Mouse (Mus musculus): ENCODE results near the gene 4930563M21Rik. TPM values are rescaled to one million over a fixed set of nuclear protein-coding genes. Genes with fewer than 3 reads are reported as not detected.
"Not testable (repeated sequence)": the region's sequence is repeated elsewhere in the genome, so short reads cannot be mapped to it uniquely, and the experiment has no call there.

Gene 4930563M21Rik
- polyA plus RNA-seq (2015; fragmentation: Nextera tagmentation; extraction: Ambion mirVana): not detected in 2 replicates

DNA sequence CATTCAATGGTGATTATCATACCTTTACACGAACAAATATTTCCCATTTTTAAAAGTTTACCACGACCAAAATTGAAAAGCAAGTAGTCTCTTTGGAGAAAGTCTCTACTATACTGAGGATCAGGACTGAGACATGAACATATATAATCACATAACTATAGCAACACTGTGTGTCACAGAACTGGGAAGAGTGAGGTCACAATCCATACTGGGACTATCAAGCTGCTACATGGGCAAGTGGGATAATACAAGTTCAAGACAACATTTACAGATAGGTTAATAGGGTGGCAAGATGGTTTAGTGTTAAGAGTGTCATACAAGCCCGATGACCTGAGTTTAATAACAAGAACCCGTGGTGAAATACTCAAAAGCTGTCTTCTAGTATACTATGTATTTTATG, at the start of gene 4930563M21Rik:
Gene 4930563M21Rik (minus strand): TSS at position 101 of the 400 bp plus-strand sequence.
- H3K9me3 ChIP-seq: no peaks in the 10 kb centered on the region
- no peaks in the 10 kb centered on the region for H3K36me3 ChIP-seq
- 66% methylated on average over 4 of the region's 4 CpGs for WGBS
- no peaks in the 10 kb centered on the region for H3K27me3 ChIP-seq (replicated peaks)
- H3K4me2 ChIP-seq: no peak within 1 kb of the TSS
- no peak within 1 kb of the TSS for H3K9ac ChIP-seq
- ATAC-seq (ENCODE audit: extremely low read depth, insufficient number of reproducible peaks, low FRiP score, low TSS enrichment): no peak
- no peak within 1 kb of the TSS for H3K4me3 ChIP-seq
- no peaks in the 10 kb centered on the region for H3K4me1 ChIP-seq
- H3K27ac ChIP-seq (replicated peaks): no peak within 1 kb of the TSS

DNA sequence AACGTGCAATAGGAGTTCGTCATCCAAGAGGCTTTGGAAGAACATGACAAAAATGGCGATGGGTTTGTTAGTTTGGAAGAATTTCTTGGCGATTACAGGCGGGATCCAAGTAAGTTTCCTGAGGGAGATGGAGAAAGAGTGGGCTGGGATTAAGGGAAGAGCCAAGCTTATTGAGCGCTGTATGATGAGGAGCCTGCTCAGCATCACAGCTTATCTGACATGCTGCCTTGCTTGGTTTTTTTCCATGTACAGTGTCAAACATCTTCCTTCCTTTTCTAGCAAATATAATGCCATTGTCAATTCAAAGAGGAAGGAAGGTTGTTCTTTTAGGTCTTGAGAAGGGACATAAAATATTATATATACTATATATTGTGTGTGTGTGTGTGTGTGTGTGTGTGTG, 45.8 kb upstream of the 4930563M21Rik start:
- no peak for ATAC-seq (ENCODE audit: extremely low read depth, insufficient number of reproducible peaks, low FRiP score, low TSS enrichment)
- no peak overlapping the region for H3K27ac ChIP-seq (replicated peaks)
- H3K4me1 ChIP-seq: peaks cover 11% of the 10 kb centered on the region
- peaks cover 83% of the 10 kb centered on the region for H3K36me3 ChIP-seq
- no peaks in the 10 kb centered on the region for H3K27me3 ChIP-seq (replicated peaks)
- 72% methylated on average over 6 of the region's 6 CpGs for WGBS
- no peak overlapping the region for H3K9ac ChIP-seq
- H3K9me3 ChIP-seq: no peaks in the 10 kb centered on the region
- no peak overlapping the region for H3K4me2 ChIP-seq
- no peak overlapping the region for H3K4me3 ChIP-seq

DNA sequence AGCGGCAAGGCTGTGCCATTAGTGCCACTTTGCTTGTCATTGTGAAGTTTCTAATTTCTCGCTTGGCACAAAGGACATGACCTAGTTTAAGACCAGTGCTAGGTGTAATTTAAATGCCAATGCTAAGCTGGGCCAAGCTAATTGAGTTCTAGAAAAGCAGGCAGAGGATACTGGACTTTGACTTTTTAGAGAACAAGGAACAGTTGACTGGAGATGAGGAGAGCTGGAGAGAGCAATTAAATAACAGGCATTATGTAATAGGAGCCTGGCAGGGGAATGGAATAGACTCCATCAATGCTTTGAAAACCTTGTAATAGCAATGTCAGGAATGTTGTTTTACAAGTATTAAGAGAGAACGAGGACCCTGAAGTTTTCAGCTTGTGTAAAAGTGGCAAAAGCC, 43.4 kb upstream of the 4930563M21Rik start:
- Histone ChIP-seq H3K4me1 (peaks cover 5% of the 10 kb centered on the region; the same call in 1 of the 2 replicates), H3K4me2 (no peak overlapping the region), H3K9me3 (no peaks in the 10 kb centered on the region), H3K4me3 (no peak overlapping the region), H3K9ac (no peak overlapping the region), H3K27me3 (replicated peaks) (no peaks in the 10 kb centered on the region), H3K36me3 (peaks cover 68% of the 10 kb centered on the region), H3K27ac (replicated peaks) (no peak overlapping the region)
- ATAC-seq (ENCODE audit: extremely low read depth, insufficient number of reproducible peaks, low FRiP score, low TSS enrichment): no peak
- 84% methylated on average over 3 of the region's 3 CpGs for WGBS

DNA sequence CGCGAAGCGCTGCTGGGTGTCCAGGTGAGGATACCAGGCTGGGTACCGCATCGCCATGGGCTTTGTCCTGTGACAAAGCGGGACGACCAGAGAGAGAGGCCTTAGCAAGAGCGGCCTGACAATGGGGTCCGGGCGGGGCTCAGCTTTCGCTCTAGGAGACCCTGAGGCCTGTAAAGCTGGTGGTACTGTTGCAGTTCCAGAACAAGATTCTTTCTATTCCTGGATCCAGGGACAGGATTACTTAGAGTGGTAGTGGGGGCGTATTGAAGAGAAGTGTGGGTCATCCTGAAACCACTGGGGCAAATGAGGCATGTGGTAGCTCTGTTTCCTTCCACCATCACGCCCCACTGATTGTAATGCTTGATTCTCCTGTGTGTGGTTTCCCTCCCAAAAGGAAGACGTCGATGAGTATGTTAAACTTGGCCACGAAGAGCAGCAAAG, 31.9 kb upstream of the 4930563M21Rik start:
- Histone ChIP-seq H3K27ac (replicated peaks) (peak overlapping the region; percentile 97), H3K27me3 (replicated peaks) (no peaks in the 10 kb centered on the region), H3K9ac (peak overlapping the region; percentile 98), H3K4me3 (peak overlapping the region; percentile 89), H3K9me3 (no peaks in the 10 kb centered on the region), H3K36me3 (peaks cover 25% of the 10 kb centered on the region), H3K4me1 (peaks cover 22% of the 10 kb centered on the region), H3K4me2 (peak overlapping the region; percentile 83)
- WGBS: under 1% methylated on average over 16 of the region's 16 CpGs
- no peak for ATAC-seq (ENCODE audit: extremely low read depth, insufficient number of reproducible peaks, low FRiP score, low TSS enrichment)

- peak; percentile 100 for ATAC-seq (ENCODE audit: extremely low read depth, insufficient number of reproducible peaks, low FRiP score, low TSS enrichment)
- peak within 1 kb of the TSS; percentile 98 for H3K9ac ChIP-seq
- 1% methylated on average over 40 of the region's 49 CpGs for WGBS
Observed at GRCm38 (mm10) chr9:56041372-56042180, 31.2 kb upstream of the 4930563M21Rik start, which contains the start of gene Rcn2. Rcn2 (plus strand) TSS chr9:56041845.

GRCm38 (mm10) chr9:56032219-56032618, 21.9 kb upstream of the 4930563M21Rik start:
- ATAC-seq (ENCODE audit: extremely low read depth, insufficient number of reproducible peaks, low FRiP score, low TSS enrichment): no peak
- H3K27ac ChIP-seq (replicated peaks): no peak overlapping the region
- H3K27me3 ChIP-seq (replicated peaks): no peaks in the 10 kb centered on the region
- H3K9ac ChIP-seq: no peak overlapping the region
- H3K36me3 ChIP-seq: no peaks in the 10 kb centered on the region
- H3K9me3 ChIP-seq: no peaks in the 10 kb centered on the region
- no peak overlapping the region for H3K4me2 ChIP-seq
- no peaks in the 10 kb centered on the region for H3K4me1 ChIP-seq
- 63% methylated on average over 3 of the region's 3 CpGs for WGBS
- no peak overlapping the region for H3K4me3 ChIP-seq

More at GRCm38 (mm10) chr9:56041372-56042180, 31.2 kb upstream of the 4930563M21Rik start, which contains the start of gene Rcn2:
- Histone ChIP-seq H3K27ac (replicated peaks) (peak within 1 kb of the TSS; percentile 97), H3K4me1 (peaks cover 22% of the 10 kb centered on the region), H3K9me3 (no peaks in the 10 kb centered on the region), H3K4me2 (peak within 1 kb of the TSS; percentile 83), H3K36me3 (peaks cover 21% of the 10 kb centered on the region), H3K27me3 (replicated peaks) (no peaks in the 10 kb centered on the region), H3K4me3 (peak within 1 kb of the TSS; percentile 89)

GRCm38 (mm10) chr9:56027292-56027691, 16.9 kb upstream of the 4930563M21Rik start:
- no peaks in the 10 kb centered on the region for H3K9me3 ChIP-seq
- WGBS: 75% methylated on average over 16 of the region's 16 CpGs
- no peak overlapping the region for H3K4me2 ChIP-seq
- H3K4me3 ChIP-seq: no peak overlapping the region
- H3K4me1 ChIP-seq: no peaks in the 10 kb centered on the region
- ATAC-seq (ENCODE audit: extremely low read depth, insufficient number of reproducible peaks, low FRiP score, low TSS enrichment): no peak
- H3K9ac ChIP-seq: no peak overlapping the region
- no peaks in the 10 kb centered on the region for H3K36me3 ChIP-seq
- H3K27me3 ChIP-seq (replicated peaks): no peaks in the 10 kb centered on the region
- H3K27ac ChIP-seq (replicated peaks): no peak overlapping the region

- Histone ChIP-seq H3K9me3 (no peaks in the 10 kb centered on the region), H3K4me1 (no peaks in the 10 kb centered on the region), H3K4me3 (no peak overlapping the region), H3K4me2 (no peak overlapping the region), H3K9ac (no peak overlapping the region), H3K36me3 (no peaks in the 10 kb centered on the region), H3K27ac (replicated peaks) (no peak overlapping the region), H3K27me3 (replicated peaks) (no peaks in the 10 kb centered on the region)
- ATAC-seq (ENCODE audit: extremely low read depth, insufficient number of reproducible peaks, low FRiP score, low TSS enrichment): no peak
- WGBS: 46% methylated on average over 2 of the region's 2 CpGs
Observed at GRCm38 (mm10) chr9:56024772-56025171, 14.4 kb upstream of the 4930563M21Rik start.

- WGBS: 38% methylated on average over 1 of the region's 2 CpGs
- H3K4me3 ChIP-seq; H3K27ac ChIP-seq (replicated peaks); H3K4me2 ChIP-seq; H3K9ac ChIP-seq; H3K4me1 ChIP-seq; ATAC-seq (ENCODE audit: extremely low read depth, insufficient number of reproducible peaks, low FRiP score, low TSS enrichment); H3K36me3 ChIP-seq; H3K9me3 ChIP-seq; H3K27me3 ChIP-seq (replicated peaks): not testable (repeated sequence)
Observed at GRCm38 (mm10) chr9:56004679-56005078, 5.7 kb downstream of the 4930563M21Rik start.

- Histone ChIP-seq H3K4me2 (no peak overlapping the region), H3K4me3 (no peak overlapping the region), H3K9me3 (no peaks in the 10 kb centered on the region), H3K27me3 (replicated peaks) (no peaks in the 10 kb centered on the region), H3K27ac (replicated peaks) (no peak overlapping the region), H3K36me3 (peaks cover 12% of the 10 kb centered on the region; the same call in 1 of the 2 replicates), H3K9ac (no peak overlapping the region), H3K4me1 (0 out of 2 replicates have a peak, but pooled peaks cover 4% of the 10 kb centered on the region)
- WGBS: 13% methylated on average over 1 of the region's 1 CpGs
- no peak for ATAC-seq (ENCODE audit: extremely low read depth, insufficient number of reproducible peaks, low FRiP score, low TSS enrichment)
Observed at GRCm38 (mm10) chr9:55946819-55947218, 63.5 kb downstream of the 4930563M21Rik start.

DNA sequence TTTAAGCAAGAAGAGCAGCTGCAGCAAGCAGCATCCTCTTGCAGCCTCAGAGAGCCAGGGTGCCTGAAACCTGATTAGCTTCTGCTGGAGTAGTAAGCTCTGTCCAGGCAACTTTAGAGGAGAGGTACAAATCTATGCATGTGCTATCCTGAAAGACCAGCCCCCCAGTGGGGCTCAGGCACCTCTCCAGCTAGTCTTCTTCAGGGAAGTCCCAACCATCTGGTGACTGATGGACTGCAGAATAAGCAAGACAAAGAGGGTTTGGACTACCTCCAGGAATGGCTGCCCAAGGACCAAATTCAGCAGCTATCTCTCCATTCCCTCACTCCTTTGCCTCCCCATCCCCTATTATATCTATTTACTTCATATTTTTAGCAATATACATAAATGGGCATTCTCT, 69.0 kb downstream of the 4930563M21Rik start:
- Histone ChIP-seq H3K4me3 (no peak overlapping the region), H3K27me3 (replicated peaks) (no peaks in the 10 kb centered on the region), H3K36me3 (peaks cover 10% of the 10 kb centered on the region; the same call in 1 of the 2 replicates), H3K4me1 (peaks cover 17% of the 10 kb centered on the region), H3K27ac (replicated peaks) (no peak overlapping the region), H3K9me3 (no peaks in the 10 kb centered on the region), H3K9ac (no peak overlapping the region), H3K4me2 (no peak overlapping the region)
- ATAC-seq (ENCODE audit: extremely low read depth, insufficient number of reproducible peaks, low FRiP score, low TSS enrichment): no peak

- Histone ChIP-seq H3K4me2 (peak overlapping the region; percentile 71), H3K27ac (replicated peaks) (peak overlapping the region; percentile 79; the same call in 1 of the 2 replicates), H3K36me3 (no peaks in the 10 kb centered on the region), H3K4me3 (peak overlapping the region; percentile 85), H3K27me3 (replicated peaks) (no peaks in the 10 kb centered on the region), H3K9ac (peak overlapping the region; percentile 92), H3K9me3 (no peaks in the 10 kb centered on the region), H3K4me1 (peaks cover 17% of the 10 kb centered on the region)
- no peak for ATAC-seq (ENCODE audit: extremely low read depth, insufficient number of reproducible peaks, low FRiP score, low TSS enrichment)
- WGBS: 50% methylated on average over 6 of the region's 6 CpGs
Observed at GRCm38 (mm10) chr9:55938618-55938985, 71.7 kb downstream of the 4930563M21Rik start.

Measured in heart, embryonic 13.5 days (tissue).